Mouse (Mus musculus) midbrain, embryonic 14.5 days (tissue): ENCODE results near the gene Hspd1. TPM values are rescaled to one million over a fixed set of nuclear protein-coding genes. Genes with fewer than 3 reads are reported as not detected.
A peak's percentile ranks its signal among the peaks of the same experiment; 100 is the strongest.

Source experiments
- ATAC-seq: fragments of 200-750 bp; cut with Nextera tagmentation; 2 replicates; pipeline ENCODE4 v1.8.0; 2017; ENCODE audit warnings: moderate number of reproducible peaks, moderate library complexity; ENCODE audit not compliant: low FRiP score, low TSS enrichment
- DNase-seq: peaks from one replicate; pipeline ENCODE4 v3.0.0-alpha.2; 2015
- H3K27ac ChIP-seq: fragments of 300-500 bp; sonication (generic); replicated peaks from 2 replicates; pipeline ENCODE4 v1.5.1; 2014; ENCODE audit warnings: mild to moderate bottlenecking, low read depth, low read length, moderate library complexity
- H3K27me3 ChIP-seq: fragments of 300-500 bp; sonication (generic); 2 replicates; pipeline ENCODE4 v1.6.1; 2014; ENCODE audit warnings: low read length, control low read depth, mixed read lengths; ENCODE audit not compliant: control insufficient read depth, insufficient read depth
- H3K36me3 ChIP-seq: fragments of 300-500 bp; sonication (generic); 2 replicates; pipeline ENCODE4 v1.6.1; 2014; ENCODE audit warnings: low read length, control low read depth; ENCODE audit not compliant: control insufficient read depth, insufficient read depth
- H3K4me1 ChIP-seq: fragments of 300-500 bp; sonication (generic); 2 replicates; pipeline ENCODE4 v1.6.1; 2014; ENCODE audit warnings: mild to moderate bottlenecking, antibody characterized with exemption, low read length, control low read depth; ENCODE audit not compliant: control insufficient read depth, insufficient read depth
- H3K4me2 ChIP-seq: fragments of 300-500 bp; sonication (generic); 2 replicates; pipeline ENCODE4 v1.6.1; 2014; ENCODE audit warnings: mild to moderate bottlenecking, low read length, moderate library complexity
- H3K4me3 ChIP-seq: fragments of 300-500 bp; sonication (generic); replicated peaks from 2 replicates; pipeline ENCODE4 v1.5.1; 2014; ENCODE audit warnings: low read depth, low read length
- H3K9ac ChIP-seq: fragments of 300-500 bp; sonication (generic); replicated peaks from 2 replicates; pipeline ENCODE4 v1.6.1; 2014; ENCODE audit warnings: mild to moderate bottlenecking, low read length, moderate library complexity
- H3K9me3 ChIP-seq: fragments of 300-500 bp; sonication (generic); 2 replicates; pipeline ENCODE4 v1.6.1; 2016; ENCODE audit warnings: low read length, control low read depth, mixed read lengths; ENCODE audit not compliant: control insufficient read depth
- WGBS: fragments of 180-500 bp; shearing (Covaris S2); extraction: QIAGEN DNeasy Blood & Tissue Kit; methylation state at CpG from one replicate; pipeline ENCODE4 v1.1.7; 2014; 5-methylcytosine and 5-hydroxymethylcytosine counted together
- polyA plus RNA-seq: library from polyadenylated mRNA; unstranded; fragments of >200 nt; fragmentation: Nextera tagmentation; extraction: Ambion mirVana; gene quantifications from 2 replicates; pipeline ENCODE4 v1.2.1, GENCODE M21; 2014

The Hspd1 gene
- polyA plus RNA-seq, 1 experiment from 2014 or later = 232 TPM

GRCm38 (mm10) chr1:55041691-55042090, 46.4 kb downstream of the Hspd1 start:
- 87% methylated on average over 4 of the region's 4 CpGs for WGBS
- DNase-seq (no peak), ATAC-seq (no peak)
- Histone ChIP-seq H3K36me3 (no peaks in the 10 kb centered on the region), H3K4me3 (no peak overlapping the region), H3K27me3 (no peaks in the 10 kb centered on the region), H3K9ac (no peak overlapping the region), H3K4me1 (no peaks in the 10 kb centered on the region), H3K9me3 (no peaks in the 10 kb centered on the region), H3K27ac (no peak overlapping the region), H3K4me2 (no peak overlapping the region)

DNA sequence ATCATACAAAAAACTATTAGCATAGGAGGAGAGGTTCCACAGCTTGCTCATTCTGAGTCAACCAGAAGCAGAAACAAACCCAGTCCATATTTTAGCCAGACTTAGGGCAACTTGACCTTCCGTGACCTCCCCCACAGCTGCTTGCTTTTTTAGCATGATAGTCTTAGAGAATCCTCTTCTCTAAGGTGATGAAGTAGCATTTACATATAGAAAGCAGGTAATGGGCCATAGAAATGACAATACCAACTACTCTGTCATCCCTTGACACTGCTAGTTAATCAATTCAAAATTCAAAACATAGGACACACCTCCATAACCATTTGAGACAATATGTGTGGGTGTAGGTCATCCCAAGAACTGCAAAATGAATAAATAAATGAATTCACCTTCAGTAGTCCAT, 48.1 kb downstream of the Hspd1 start:
- no peak for DNase-seq
- ATAC-seq = no peak
- no peaks in the 10 kb centered on the region for H3K36me3 ChIP-seq
- H3K27ac ChIP-seq = no peak overlapping the region
- H3K9me3 ChIP-seq = no peaks in the 10 kb centered on the region
- no peaks in the 10 kb centered on the region for H3K4me1 ChIP-seq
- no peak overlapping the region for H3K4me2 ChIP-seq
- WGBS = 91% methylated on average over 1 of the region's 1 CpGs
- H3K9ac ChIP-seq = no peak overlapping the region
- no peaks in the 10 kb centered on the region for H3K27me3 ChIP-seq
- H3K4me3 ChIP-seq = no peak overlapping the region

DNA sequence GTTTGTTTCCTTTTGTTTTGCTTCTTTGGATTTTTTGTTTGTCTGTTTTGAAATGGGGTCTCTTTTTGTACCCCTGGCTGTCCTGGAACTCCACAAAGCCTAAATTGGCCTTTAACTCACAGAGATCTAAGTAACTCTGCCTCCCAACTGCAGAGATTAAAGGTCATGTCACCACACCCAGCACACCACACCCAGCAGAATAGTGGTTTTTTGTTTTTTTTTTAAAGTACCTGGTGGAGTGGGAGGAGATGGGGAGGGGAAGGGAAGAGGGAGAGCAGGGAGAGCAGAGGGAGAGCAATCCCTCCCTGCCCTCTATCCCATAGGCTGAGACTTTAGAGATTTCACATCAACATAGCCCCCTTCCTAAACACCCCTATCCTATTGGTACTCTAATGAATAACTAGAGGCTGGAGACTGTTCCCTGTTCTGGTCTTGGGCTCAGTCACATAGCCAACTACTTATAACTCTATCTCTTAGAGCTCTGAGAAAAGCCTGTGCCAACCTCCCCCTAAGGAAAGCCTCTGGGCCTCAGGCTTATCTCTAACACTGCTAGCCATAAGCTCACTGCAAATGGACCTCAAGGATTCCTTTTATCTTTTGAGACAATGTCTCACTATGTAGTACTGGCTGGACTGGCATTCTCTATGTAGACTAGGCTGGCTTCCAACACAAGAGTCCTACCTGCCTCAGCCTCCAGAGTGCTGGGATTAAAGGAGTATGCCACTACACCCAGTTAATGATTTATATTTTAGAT, 56.8 kb downstream of the Hspd1 start:
- Histone ChIP-seq H3K27ac (no peak overlapping the region), H3K4me2 (no peak overlapping the region), H3K36me3 (no peaks in the 10 kb centered on the region), H3K4me3 (no peak overlapping the region), H3K9me3 (no peaks in the 10 kb centered on the region), H3K9ac (no peak overlapping the region), H3K4me1 (no peaks in the 10 kb centered on the region), H3K27me3 (no peaks in the 10 kb centered on the region)
- no peak for ATAC-seq
- no peak for DNase-seq

DNA sequence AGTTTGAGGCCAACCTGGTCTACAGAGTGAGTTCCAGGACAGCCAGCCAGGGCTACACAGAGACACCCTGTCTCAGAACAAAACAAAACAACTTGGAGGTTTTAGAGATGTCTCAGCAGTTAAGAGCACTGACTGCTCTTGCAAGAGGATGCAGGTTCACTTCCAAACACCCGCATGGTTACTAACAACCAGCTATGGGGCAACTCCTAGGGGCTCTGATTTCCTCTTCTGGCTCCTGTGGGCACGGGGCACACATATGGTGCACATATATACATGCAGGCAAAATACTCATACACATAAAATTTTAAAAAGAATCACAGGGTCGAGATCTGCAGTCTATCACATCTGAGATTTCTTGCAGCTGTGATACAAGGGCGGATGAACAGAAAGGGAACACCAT, 58.6 kb downstream of the Hspd1 start:
- no peaks in the 10 kb centered on the region for H3K36me3 ChIP-seq
- DNase-seq (no peak), ATAC-seq (no peak)
- peaks cover 12% of the 10 kb centered on the region for H3K4me1 ChIP-seq
- H3K27me3 ChIP-seq = no peaks in the 10 kb centered on the region
- H3K9ac ChIP-seq = no peak overlapping the region
- H3K27ac ChIP-seq = no peak overlapping the region
- H3K4me3 ChIP-seq = no peak overlapping the region
- 78% methylated on average over 4 of the region's 4 CpGs for WGBS
- no peak overlapping the region for H3K4me2 ChIP-seq
- no peaks in the 10 kb centered on the region for H3K9me3 ChIP-seq

DNA sequence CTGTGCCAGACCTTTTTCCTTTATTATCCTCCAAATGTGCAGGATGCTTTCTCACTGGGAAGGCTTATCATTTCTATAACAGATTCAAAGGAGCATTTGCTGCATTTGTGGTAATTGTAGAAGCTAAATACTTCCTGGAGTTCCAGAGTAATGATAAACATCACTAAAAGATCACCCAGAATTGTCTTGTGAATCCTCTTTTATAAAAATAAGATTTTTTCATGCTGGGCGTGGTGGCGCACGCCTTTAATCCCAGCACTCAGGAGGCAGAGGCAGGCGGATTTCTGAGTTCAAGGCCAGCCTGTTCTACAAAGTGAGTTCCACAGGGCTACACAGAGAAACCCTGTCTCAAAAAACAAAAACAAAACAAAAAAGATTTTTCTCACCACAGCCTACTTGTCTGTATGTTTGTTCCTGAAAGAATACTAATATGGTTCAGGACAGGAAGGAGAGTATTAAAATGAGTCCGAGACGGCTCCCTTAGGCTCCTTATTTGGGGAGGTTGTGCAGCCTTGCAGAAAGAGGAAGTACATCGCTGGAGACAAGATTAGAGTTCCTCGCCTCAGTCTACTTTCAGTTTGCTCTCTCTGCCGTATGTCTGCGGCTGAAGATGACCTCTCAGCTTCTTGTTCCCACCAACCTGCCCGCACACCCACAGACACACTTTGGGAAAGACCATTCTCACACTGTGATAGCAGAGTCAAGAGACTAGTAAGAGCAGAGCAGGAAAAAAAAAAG, 59.4 kb downstream of the Hspd1 start:
- Histone ChIP-seq H3K4me3 (no peak overlapping the region), H3K4me2 (no peak overlapping the region), H3K27me3 (no peaks in the 10 kb centered on the region), H3K4me1 (peaks cover 12% of the 10 kb centered on the region), H3K36me3 (no peaks in the 10 kb centered on the region), H3K9me3 (no peaks in the 10 kb centered on the region), H3K27ac (no peak overlapping the region), H3K9ac (no peak overlapping the region)
- DNase-seq = no peak
- WGBS = 90% methylated on average over 11 of the region's 11 CpGs
- ATAC-seq = no peak

GRCm38 (mm10) chr1:55027966-55028365, 60.1 kb downstream of the Hspd1 start:
- ATAC-seq (no peak), DNase-seq (no peak)
- H3K4me1 ChIP-seq = peaks cover 12% of the 10 kb centered on the region
- peak overlapping the region; percentile 53 for H3K4me2 ChIP-seq
- 94% methylated on average over 1 of the region's 1 CpGs for WGBS
- peak overlapping the region; percentile 94; the same call in 1 of the 2 replicates for H3K27ac ChIP-seq
- H3K9ac ChIP-seq = no peak overlapping the region; the same call in 1 of the 2 replicates
- no peaks in the 10 kb centered on the region for H3K36me3 ChIP-seq
- no peaks in the 10 kb centered on the region for H3K9me3 ChIP-seq
- H3K27me3 ChIP-seq = no peaks in the 10 kb centered on the region
- peak overlapping the region; percentile 98 for H3K4me3 ChIP-seq

Other genes starting within 250 kb of the Hspd1 start
- gene Ankrd44, start 161.9 kb downstream of the Hspd1 start, polyA plus RNA-seq = 37.0 and 39.1 TPM in 2 replicates
- gene Sf3b1, start 60.8 kb downstream of the Hspd1 start, polyA plus RNA-seq = 339 and 395 TPM in 2 replicates
- gene Coq10b, start 35.5 kb downstream of the Hspd1 start, polyA plus RNA-seq = 38.7 and 41.4 TPM in 2 replicates
- 255 and 258 TPM in 2 replicates for gene Hspe1, start 111 bp downstream of the Hspd1 start, polyA plus RNA-seq
- gene Mob4, start 43.0 kb upstream of the Hspd1 start, polyA plus RNA-seq = 183 and 196 TPM in 2 replicates
- 8.7 and 9.5 TPM in 2 replicates for gene Rftn2, start 138.5 kb upstream of the Hspd1 start, polyA plus RNA-seq
- gene Mars2, start 148.9 kb upstream of the Hspd1 start, polyA plus RNA-seq = 4.1 and 4.4 TPM in 2 replicates